Mouse (Mus musculus) WW6 (cell line): ENCODE data around the gene Prkcsh.

Experiments used
- DNase-seq: peaks from one replicate; pipeline ENCODE4 v3.0.0-alpha.2; 2013; ENCODE audit warnings: low read depth, low spot score

Gene Prkcsh

DNA sequence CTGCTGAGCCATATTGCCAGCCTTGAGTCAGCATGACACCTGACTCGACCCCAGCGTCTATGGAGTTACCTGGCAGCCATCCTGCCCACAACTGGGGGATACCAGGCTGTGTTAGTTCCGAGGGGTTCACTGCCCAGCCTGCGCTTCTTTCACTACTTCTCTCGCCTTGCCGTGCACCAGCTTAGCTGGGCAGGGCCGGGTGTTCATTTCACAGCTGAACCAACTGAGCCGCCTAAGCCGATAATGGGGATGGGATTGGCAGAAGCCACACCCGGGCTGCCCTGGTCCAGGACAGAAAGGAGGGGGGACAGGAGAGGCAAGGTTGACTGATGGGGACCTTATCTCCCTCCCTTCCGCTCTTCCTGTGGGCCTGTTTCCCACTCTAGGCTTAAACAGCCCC, 46.7 kb downstream of the Prkcsh start:
- no peak for DNase-seq

GRCm38 (mm10) chr9:22049721-22050270, 47.2 kb downstream of the Prkcsh start:
- DNase-seq: no peak

DNA sequence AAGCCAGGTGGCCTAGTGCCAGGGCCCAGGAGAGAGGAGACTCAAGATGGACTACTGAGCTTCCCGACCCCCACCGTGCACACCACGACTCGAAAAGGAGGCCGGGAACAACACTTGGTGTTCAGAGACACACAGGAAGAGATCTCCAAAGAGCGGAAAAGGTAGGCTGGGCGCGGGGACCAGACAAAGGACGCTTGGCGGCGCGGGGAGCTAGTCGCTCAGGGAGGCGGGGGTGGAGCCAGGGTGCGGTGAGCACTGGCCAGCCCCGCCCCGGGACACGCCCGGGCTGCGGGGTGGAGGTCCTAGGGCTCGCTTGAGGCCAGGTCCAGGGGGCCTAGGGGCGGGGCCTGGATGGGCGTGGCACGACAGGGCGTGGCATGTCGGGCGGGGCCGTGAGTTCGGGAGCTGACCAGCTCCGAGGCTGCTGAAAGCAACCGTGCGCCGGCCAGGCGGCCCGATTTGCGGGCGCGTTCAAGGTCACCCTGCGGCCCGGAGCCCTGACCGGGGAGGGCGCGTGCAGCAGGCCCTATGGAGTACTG, 47.8 kb downstream of the Prkcsh start:
- peak; percentile 54 for DNase-seq

DNA sequence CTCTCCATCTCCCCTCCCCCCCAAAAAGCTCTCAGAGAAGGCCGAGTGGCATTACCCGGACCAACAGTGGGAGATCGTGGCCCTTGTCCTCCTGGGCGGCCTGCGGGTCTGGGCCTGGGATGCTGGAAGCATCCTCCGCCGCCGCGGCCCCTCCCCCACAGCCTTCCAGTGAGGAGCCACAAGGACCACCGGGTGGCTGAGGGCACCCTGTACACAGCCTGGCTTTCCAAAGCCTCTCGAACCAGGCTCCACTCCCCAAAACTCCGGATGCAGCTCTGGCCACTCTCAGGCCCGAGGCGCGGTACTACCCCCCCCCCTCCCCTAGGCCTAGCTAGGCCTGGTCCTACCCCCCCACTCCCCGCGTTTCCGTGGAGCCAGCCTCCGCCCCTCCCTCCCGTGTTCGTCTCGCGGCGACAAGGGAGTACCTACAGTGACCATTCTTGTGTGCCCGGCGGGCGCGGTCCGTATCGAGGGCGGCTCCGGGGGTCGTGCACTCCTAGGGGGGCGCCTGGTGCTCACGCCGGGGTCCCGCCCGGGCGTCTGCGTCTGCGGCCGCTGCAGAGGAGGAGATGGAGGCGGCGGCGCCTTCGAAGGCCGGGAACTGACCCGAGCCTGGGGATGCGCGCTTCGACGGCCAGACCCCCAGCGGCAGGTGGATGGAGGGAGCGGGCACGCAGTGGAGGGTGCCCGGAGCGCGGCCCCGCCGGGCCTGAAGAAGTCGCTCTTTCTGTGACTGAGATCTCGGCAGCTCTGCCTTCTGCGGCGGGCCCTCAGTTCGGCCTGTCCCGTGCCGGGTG, 48.8 kb downstream of the Prkcsh start:
- DNase-seq: no peak

DNA sequence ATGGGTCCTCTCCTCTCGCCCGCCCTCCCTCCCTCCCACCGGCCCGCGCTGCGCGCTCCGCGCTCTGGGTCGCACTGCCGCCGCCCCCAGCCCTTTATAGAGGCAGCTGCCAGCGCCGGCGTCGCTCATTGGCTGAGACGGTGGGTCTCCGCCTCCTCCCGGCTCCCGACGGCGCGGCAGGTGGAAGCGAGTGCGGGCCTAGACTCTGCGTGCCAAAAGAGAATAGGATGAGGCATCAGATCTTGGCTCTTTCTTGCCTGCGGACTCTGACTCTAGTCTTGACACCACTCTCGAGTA, 49.3 kb downstream of the Prkcsh start, which contains the start of gene Elavl3:
Gene Elavl3, minus strand, starts transcription at position 66 of the 297 bp plus-strand sequence.
- DNase-seq: peak; percentile 61

DNA sequence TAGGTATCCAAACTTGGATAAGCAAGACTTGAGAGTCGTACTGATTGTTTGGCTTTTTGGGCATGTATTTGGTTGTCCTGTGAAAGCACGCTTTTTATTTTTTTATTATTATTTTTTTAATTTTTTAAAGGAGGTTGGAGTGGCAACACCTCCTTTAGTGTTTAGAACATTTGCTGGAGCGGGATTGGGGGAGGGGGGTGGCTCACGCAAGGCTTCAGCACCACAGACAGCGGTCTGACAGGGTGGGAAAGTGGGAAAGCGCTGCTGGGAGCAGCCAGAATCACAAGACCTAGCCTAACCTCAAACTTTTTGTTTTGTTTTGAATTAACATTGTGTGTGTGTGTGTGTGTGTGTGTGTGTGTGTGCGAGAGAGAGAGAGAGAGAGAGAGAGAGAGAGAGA, 51.1 kb downstream of the Prkcsh start:
- DNase-seq: no peak

GRCm38 (mm10) chr9:22054411-22055076, 51.9 kb downstream of the Prkcsh start:
- DNase-seq: peak; percentile 81

GRCm38 (mm10) chr9:22055713-22056112, 53.1 kb downstream of the Prkcsh start:
- no peak for DNase-seq

GRCm38 (mm10) chr9:22056303-22056910, 53.8 kb downstream of the Prkcsh start:
- no peak for DNase-seq

DNA sequence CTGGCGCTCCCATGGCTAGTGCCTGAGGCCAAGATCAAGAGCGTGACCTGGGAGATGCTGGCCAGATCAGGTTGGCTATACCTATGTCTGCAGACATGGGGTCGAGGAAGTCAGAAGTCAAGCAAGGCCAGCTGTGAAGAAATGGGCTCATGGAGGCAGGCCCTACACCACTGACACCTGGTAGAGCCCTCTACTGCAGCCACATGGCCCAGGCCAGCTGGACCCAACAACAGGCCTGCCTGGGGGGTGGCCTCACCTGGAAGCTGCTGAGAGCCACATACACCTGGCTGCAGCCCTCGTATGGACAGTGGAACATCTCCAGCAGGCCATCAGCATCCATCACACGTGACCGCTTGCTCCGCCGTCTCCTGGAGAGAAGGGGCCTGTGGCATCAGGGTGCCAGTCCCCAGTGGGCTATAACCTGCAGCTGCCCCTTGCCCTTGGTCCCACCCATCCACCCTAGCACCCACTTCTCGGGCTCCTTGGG, 54.5 kb downstream of the Prkcsh start:
- no peak for DNase-seq

DNA sequence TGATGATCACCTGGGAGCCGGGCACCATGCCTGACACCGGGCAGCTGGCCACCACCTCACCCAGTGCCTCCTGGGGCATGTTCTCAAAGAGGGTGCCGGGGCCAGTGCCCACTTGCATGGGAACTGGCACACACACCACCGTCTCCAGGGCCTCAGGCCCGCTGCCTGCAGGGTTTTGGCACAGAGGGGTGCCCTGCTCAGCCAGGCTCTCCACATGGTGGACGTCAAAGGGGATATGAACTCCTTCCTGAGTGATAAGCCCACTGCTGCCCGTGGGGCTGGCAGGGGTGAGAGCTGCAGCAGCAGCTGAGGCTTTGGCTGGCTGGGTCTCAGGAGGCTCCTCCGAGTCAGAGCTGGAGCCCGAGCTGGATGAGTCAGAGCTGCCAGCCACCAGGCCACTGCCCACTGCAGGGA, 55.4 kb downstream of the Prkcsh start:
- DNase-seq: no peak

DNA sequence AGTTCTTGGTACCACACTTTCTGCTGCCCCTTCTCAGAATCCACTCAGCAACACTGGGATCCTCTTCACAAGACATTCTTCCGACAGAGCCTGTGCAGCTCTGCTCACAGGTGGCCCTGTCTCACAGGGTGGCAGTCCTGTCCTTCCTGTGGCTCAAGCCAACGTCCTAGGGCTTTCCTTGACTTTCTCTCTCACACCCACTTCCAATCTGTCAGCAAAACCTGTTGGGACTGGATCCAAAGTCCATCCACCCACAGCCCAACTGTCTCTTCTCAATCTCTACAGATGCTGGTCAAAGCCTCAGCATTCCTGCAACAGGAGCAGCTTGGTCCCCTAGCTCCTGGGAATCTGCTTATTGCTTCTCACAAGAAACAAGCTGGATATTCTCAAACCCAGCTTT, 58.7 kb downstream of the Prkcsh start:
- DNase-seq: no peak
